Mouse (Mus musculus) kidney, adult 11 months (tissue): ENCODE data around the gene Gm1043.

ENCODE experiments used
- DNase-seq: peaks from one replicate; pipeline ENCODE4 v3.0.0; 2022

Gene Gm1043

GRCm38 (mm10) chr5:37085241-37085640 is at the start of gene Gm1043:
Gm1043 (plus strand) TSS chr5:37085370.
- no peak for DNase-seq

- DNase-seq = no peak
Observed at GRCm38 (mm10) chr5:37035896-37036295, 49.3 kb upstream of the Gm1043 start.

- DNase-seq = no peak
Observed at GRCm38 (mm10) chr5:37036884-37037283, 48.3 kb upstream of the Gm1043 start.

- DNase-seq = no peak
Observed at GRCm38 (mm10) chr5:37039908-37040307, 45.3 kb upstream of the Gm1043 start.

- no peak for DNase-seq
Observed at GRCm38 (mm10) chr5:37040711-37041110, 44.5 kb upstream of the Gm1043 start.

GRCm38 (mm10) chr5:37041651-37042050 is 43.5 kb upstream of the Gm1043 start:
- no peak for DNase-seq

- DNase-seq = no peak
Observed at GRCm38 (mm10) chr5:37042934-37043333, 42.2 kb upstream of the Gm1043 start.

- DNase-seq = no peak
Observed at GRCm38 (mm10) chr5:37044793-37045192, 40.4 kb upstream of the Gm1043 start.

GRCm38 (mm10) chr5:37045582-37045981 is 39.6 kb upstream of the Gm1043 start:
- no peak for DNase-seq

GRCm38 (mm10) chr5:37046791-37047190 is 38.4 kb upstream of the Gm1043 start:
- DNase-seq = no peak

GRCm38 (mm10) chr5:37047206-37047915 is 37.8 kb upstream of the Gm1043 start:
- no peak for DNase-seq

- no peak for DNase-seq
Observed at GRCm38 (mm10) chr5:37047992-37048391, 37.2 kb upstream of the Gm1043 start.

GRCm38 (mm10) chr5:37049111-37049510 is 36.1 kb upstream of the Gm1043 start:
- DNase-seq = no peak

- DNase-seq = no peak
Observed at GRCm38 (mm10) chr5:37050521-37051373, 34.4 kb upstream of the Gm1043 start.

GRCm38 (mm10) chr5:37051374-37052100 is 33.6 kb upstream of the Gm1043 start:
- DNase-seq = no peak

- DNase-seq = no peak
Observed at GRCm38 (mm10) chr5:37052846-37053245, 32.3 kb upstream of the Gm1043 start.

GRCm38 (mm10) chr5:37055789-37056188 is 29.4 kb upstream of the Gm1043 start:
- DNase-seq = no peak

GRCm38 (mm10) chr5:37056471-37056870 is 28.7 kb upstream of the Gm1043 start:
- no peak for DNase-seq

- DNase-seq = no peak
Observed at GRCm38 (mm10) chr5:37061612-37062011, 23.6 kb upstream of the Gm1043 start.

- peak; percentile 20 for DNase-seq
Observed at GRCm38 (mm10) chr5:37064454-37065449, 20.4 kb upstream of the Gm1043 start.

GRCm38 (mm10) chr5:37066703-37067568 is 18.2 kb upstream of the Gm1043 start:
- DNase-seq = no peak
